Mouse (Mus musculus) retina, postnatal 1 day (tissue): ENCODE measurements at regions not wholly inside any gene's neighbourhood (a gene's known extent, or its start where the extent isn't known, plus 50 kb on each side); places are given as distances from the start of the nearest gene placed in this dataset.
A peak's percentile ranks its signal among the peaks of the same experiment; 100 is the strongest.

Experiments
- DNase-seq: peaks from one replicate; pipeline ENCODE4 v3.0.0-alpha.2; 2012

DNA sequence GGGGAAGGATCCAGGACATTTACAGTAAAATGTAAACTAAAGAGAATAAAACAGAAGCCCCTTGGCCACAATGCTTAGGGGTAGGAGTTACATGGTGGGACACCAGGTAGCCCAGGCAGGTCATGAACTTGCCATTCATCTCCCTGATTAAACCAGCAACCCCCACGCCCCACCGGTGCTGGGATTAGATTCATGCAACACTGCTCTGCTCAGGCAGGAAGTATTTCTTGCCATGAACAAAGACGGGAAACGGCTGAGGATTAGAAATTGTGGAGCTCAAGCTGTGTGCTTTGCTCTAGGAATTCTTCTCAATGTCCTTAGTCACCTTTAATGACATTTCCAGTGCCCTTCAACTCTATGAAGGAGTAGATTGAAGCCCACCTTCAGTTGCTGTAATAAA is 93.2 kb upstream of the Ubl3 start:
- no peak for DNase-seq

- DNase-seq: no peak
Observed at GRCm38 (mm10) chr5:148645191-148645681, 92.6 kb upstream of the Ubl3 start.

GRCm38 (mm10) chr5:148644345-148644744 is 91.8 kb upstream of the Ubl3 start:
- DNase-seq: no peak

GRCm38 (mm10) chr5:148641652-148642395 is 89.2 kb upstream of the Ubl3 start:
- no peak for DNase-seq

DNA sequence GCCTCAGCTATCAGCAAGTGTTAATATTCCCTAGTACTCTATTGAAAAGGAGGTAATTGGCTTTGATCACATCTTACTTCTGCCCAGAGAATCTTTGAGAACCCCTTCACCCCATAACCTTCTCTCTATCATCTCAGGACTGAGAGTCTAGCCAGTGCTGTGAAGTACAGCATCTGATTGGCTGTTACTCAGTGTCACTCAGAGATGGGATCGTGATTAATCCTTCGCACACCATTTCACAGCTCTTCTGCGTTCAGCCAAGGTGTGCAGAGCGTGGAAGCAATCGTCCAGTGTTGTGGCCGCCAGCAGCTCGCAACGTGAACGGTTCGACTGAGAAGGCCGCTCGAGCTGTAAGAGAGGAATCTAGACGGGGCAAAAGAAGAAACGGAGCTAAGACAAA is 87.9 kb upstream of the Ubl3 start:
- no peak for DNase-seq

DNA sequence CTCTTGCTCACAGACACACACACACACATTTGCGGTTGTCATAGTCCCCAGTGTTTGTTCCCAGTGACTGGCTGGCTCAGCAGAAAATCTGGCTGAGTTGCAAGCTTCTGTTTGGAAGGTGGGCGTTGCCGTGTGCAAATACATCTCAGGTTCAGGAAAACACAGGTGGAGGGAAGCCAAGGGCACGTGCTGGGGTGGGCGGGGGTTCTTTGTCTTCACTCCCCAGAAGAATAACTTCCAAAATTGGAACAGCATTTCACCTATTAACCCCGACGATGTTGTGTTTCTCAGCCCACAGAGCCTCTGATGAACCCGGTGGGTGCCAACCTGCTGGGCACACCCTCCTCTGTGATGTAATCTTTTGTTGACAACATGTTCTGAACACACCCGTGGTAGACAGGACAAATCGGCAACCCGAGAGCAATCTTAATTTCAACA is 82.3 kb upstream of the Ubl3 start:
- DNase-seq: no peak

GRCm38 (mm10) chr5:148633999-148634398 is 81.4 kb upstream of the Ubl3 start:
- DNase-seq: peak; percentile 37

DNA sequence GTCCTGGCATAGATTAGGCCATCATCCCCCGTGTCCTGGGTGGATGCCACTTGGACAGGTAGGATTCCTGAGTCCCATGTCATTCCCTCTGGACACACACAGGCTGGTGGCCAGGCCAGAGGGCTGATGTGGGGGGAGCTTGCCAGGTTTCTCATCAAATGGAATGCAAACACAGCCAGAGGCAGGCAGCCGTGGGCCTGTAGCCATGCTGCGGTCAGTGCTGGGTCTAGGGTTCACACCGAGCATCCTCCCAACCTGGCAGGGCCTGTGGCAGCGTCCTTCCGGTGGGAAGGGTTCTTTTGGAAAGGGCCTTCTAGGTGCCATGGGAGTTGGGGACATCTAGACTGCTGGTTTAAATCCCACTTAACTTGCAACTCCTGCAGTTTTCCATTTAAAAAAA is 80.7 kb upstream of the Ubl3 start:
- no peak for DNase-seq

GRCm38 (mm10) chr5:148632516-148633170 is 80.1 kb upstream of the Ubl3 start:
- peak; percentile 71 for DNase-seq

GRCm38 (mm10) chr5:148631566-148631965 is 79.0 kb upstream of the Ubl3 start:
- DNase-seq: no peak

DNA sequence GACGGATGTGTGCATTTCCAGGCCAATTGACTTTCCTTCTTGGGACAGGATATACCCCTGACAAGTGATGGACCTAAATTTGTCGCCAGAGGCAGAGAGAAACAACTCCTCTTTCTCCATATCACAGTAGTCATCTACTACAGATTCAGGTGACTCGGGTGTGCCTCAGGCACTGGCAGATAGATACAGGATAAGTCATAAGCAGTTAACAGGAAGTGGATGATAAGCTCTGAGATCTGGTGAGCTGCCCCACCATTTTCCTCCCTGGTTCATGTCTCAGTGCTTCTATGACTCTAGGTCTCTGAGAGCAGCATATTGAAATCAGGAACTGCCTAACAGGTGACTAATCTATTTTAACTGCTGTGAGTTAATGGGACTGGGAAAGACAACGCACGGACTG is 73.4 kb upstream of the Ubl3 start:
- no peak for DNase-seq

GRCm38 (mm10) chr5:148624649-148625405 is 72.2 kb upstream of the Ubl3 start:
- peak; percentile 84 for DNase-seq

GRCm38 (mm10) chr5:148620895-148621786 is 68.6 kb upstream of the Ubl3 start:
- no peak for DNase-seq

GRCm38 (mm10) chr5:148619917-148620316 is 67.3 kb upstream of the Ubl3 start:
- DNase-seq: no peak

DNA sequence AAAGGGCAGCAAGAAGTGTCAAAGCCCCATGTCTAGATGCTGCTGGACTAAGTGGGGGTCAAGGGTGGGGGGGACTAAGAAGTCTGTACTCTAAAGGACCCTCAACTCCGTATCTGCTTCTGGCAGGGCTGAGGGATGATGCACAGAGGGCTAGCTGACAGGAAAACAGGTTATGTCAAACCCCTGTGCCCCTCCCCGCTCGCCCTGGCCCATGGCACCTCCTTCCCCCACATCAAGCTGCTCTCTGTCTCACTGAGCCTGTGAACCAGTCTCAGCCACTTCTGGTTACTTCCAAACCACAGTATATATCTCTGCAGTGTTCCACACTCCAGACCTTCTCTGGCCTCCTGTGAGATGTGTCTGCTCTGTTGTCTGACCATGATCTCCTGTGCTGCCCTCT is 63.8 kb upstream of the Ubl3 start:
- DNase-seq: no peak

DNA sequence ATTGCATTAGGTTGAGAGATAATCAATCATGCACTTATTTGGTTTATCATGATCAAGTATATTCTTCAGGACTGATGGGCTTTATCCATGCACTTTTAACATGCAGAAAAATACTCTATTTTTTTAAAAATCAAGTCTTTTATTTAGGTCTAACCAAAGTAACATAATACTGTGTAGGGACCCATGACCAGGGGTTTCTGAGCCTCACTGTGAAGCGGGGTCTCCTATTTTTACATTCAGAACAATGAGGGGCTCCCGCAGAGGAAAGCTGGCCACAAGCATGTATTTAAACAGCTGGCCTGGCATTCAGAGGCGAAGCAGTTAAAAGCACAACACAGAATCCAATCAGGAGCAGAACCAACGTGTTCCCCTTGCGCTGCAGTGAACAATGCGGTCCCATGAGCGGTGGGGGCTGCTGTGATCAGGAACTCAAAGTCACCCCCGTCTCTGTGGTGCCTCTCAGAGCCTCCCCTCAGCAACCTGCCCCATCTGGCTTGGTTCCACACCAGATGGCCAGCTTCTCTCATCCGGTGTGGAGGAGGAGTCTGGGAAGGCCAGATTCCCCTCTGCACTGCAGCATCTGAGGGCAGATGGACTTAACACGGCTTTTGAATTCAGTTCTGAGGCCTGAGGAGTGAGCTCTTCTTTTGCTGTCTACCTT is 63.2 kb upstream of the Ubl3 start:
- peak; percentile 90 for DNase-seq

DNA sequence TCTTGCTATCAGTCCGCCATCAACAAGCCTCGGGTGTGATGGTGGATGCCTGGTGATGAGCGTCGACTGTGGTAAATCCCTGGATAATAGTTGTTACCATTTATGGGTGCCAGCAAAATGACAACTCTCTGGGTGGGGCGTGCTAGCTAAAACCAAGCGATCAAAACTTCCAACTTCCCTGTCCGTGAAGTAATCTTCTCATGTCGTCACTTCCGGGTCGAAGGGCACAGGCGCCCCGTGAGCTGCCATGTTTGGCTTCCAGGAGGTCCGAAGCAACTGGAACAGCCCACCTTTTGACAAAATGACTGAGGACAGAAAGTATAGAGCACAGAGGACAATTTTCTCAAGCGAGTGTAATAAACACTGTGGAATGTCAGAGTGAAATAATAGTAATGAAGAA is 62.5 kb upstream of the Ubl3 start:
- DNase-seq: no peak

DNA sequence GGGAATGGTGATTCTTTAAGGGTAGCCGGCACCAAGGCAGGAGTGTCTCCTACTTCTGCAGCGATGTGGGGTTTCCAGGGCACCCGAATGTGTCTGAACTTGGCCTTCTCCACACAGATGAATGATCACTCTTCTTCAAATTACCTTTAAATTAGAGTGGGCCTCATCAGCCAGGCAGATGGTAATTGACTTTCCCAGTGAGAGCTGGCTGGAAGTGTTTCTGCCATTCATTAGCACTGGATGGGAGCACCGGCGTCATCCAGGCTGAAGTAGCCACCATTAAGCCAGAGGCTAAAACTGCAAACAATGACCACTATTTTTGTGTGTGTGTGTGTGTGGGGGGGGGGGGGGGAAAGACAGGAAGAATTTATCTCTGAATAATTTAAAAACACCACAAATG is 58.7 kb upstream of the Ubl3 start:
- peak; percentile 59 for DNase-seq

DNA sequence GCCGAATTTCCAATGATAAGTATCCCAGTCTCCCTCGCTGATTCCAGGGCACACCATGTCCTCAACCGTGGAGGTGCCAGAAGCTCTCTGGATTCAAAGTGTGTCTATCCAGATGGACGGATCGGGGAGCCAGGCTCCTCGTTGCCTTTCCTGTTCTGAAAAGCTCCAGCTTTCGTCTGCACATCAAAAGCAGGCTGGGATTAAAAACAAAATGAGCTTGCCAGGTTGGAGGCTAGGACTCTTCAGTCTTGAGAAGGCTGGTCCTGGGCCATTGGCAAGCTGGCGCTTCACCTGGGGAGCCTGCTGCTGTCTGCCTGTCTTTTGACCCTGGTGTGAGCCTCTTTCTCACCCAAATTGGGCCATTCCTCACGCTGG is 56.9 kb upstream of the Ubl3 start:
- DNase-seq: no peak

DNA sequence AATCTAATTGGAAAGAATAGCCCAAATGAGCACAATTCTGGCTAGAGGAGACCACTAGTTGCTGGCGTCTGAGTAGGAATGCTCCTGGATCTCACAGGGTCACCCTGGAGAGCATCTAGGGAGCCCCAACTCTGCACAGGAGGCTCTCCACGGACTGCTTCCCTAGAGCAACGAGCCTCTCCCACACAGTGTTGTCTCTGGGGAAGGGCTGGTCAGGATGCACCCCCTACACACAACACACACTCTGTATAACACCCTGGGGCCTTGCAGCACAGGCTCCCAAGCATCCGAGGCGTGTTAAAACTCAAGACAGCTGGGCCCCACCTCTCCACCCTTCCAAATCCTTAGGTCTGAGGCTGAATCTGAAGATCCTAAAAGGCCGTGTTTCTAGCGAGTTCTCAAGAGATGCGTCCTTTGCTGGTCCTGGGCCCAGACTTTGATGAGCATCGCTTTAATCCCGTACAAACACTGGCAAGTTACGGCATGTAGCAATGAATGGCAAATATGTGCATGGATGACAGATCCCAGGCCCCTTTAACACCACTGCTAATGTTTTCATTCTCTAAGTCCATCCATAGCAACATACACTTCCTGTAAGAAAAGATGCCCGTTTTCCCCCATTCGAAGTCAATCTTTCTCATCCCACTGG is 56.4 kb upstream of the Ubl3 start:
- no peak for DNase-seq

DNA sequence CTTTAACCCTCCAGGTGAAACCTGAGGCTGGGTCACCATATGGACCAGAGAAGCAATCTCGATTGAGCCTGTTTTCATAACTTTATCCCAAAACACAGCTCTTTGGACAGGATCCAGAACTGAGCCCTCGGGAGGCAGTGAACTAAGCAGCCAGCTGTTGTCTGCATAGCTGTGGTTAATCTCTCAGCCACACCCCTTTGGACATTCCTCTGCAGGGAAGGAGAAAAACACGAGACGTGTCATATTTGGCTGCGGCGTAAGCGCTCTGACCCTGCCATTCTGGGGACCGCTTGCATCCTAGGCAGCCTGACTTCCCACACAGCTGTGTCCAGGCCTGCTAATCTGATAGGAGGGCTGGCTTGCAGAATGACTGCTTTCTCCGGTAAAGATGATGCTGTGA is 55.6 kb upstream of the Ubl3 start:
- no peak for DNase-seq

- DNase-seq: no peak
Observed at GRCm38 (mm10) chr5:148605730-148606129, 53.1 kb upstream of the Ubl3 start.
